Mouse (Mus musculus) right cerebral cortex, adult 2 months (tissue): ENCODE data around the gene Cadm2.

Source experiments
- DNase-seq, 2 experiments: peaks; one replicate each; pipeline ENCODE4 v3.0.0; 2021 to 2022; ENCODE audit warnings: low spot score in 2 of 2

Cadm2 gene

GRCm38 (mm10) chr16:66761546-66762473 is 858.9 kb downstream of the Cadm2 start:
- DNase-seq = no peak

- peak; percentile 43 to 58 for DNase-seq
Observed at GRCm38 (mm10) chr16:66748533-66748932, 872.2 kb downstream of the Cadm2 start.

GRCm38 (mm10) chr16:66731212-66731611 is 889.5 kb downstream of the Cadm2 start:
- DNase-seq = no peak

GRCm38 (mm10) chr16:66706476-66706875 is 914.2 kb downstream of the Cadm2 start:
- DNase-seq = no peak

- no peak for DNase-seq
Observed at GRCm38 (mm10) chr16:66694783-66695182, 925.9 kb downstream of the Cadm2 start.

- no peak for DNase-seq
Observed at GRCm38 (mm10) chr16:66677241-66677640, 943.5 kb downstream of the Cadm2 start.

- DNase-seq = no peak
Observed at GRCm38 (mm10) chr16:66651013-66651362, 969.7 kb downstream of the Cadm2 start.

- peak in 1 of 2 experiments; percentile 32 for DNase-seq
Observed at GRCm38 (mm10) chr16:66650348-66651012, 970.2 kb downstream of the Cadm2 start.

GRCm38 (mm10) chr16:66647798-66648197 is 972.9 kb downstream of the Cadm2 start:
- DNase-seq = no peak

GRCm38 (mm10) chr16:66643606-66644005 is 977.1 kb downstream of the Cadm2 start:
- DNase-seq = no peak

GRCm38 (mm10) chr16:66627527-66627926 is 993.2 kb downstream of the Cadm2 start:
- no peak for DNase-seq

GRCm38 (mm10) chr16:66622423-66622822 is 998.3 kb downstream of the Cadm2 start:
- no peak for DNase-seq

- DNase-seq = no peak
Observed at GRCm38 (mm10) chr16:66612624-66613023, 1008.1 kb downstream of the Cadm2 start.
